Mouse (Mus musculus): ENCODE data around the gene Dpm3.
"Not testable (repeated sequence)": the region's sequence is repeated elsewhere in the genome, so short reads cannot be mapped to it uniquely, and the experiment has no call there.

Gene Dpm3

GRCm38 (mm10) chr3:89259076-89259475 is at the start of gene Dpm3:
Gene Dpm3 (plus strand): TSS chr3:89259358.
- no peak for DNase-seq

GRCm38 (mm10) chr3:89209731-89210130 is 49.4 kb upstream of the Dpm3 start:
- DNase-seq: no peak

- no peak for DNase-seq
These were observed 49.0 kb upstream of the Dpm3 start for GRCm38 (mm10) chr3:89210162-89210561.

GRCm38 (mm10) chr3:89210731-89211130 is 48.4 kb upstream of the Dpm3 start:
- DNase-seq: no peak

- peak; percentile 86 for DNase-seq
These were observed 45.2 kb upstream of the Dpm3 start for GRCm38 (mm10) chr3:89213803-89214530.

- DNase-seq: no peak
These were observed 44.3 kb upstream of the Dpm3 start, which contains the start of gene Thbs3 for GRCm38 (mm10) chr3:89214681-89215411. Gene Thbs3 (plus strand): TSS chr3:89215180.

GRCm38 (mm10) chr3:89215853-89216252 is 43.3 kb upstream of the Dpm3 start:
- peak; percentile 86 for DNase-seq

- DNase-seq: not testable (repeated sequence)
These were observed 42.8 kb upstream of the Dpm3 start for GRCm38 (mm10) chr3:89216407-89216806.

- no peak for DNase-seq
These were observed 40.9 kb upstream of the Dpm3 start for GRCm38 (mm10) chr3:89218271-89218670.

- DNase-seq: no peak
These were observed 39.6 kb upstream of the Dpm3 start for GRCm38 (mm10) chr3:89219546-89219945.

- DNase-seq: no peak
These were observed 38.0 kb upstream of the Dpm3 start for GRCm38 (mm10) chr3:89221167-89221566.

GRCm38 (mm10) chr3:89224796-89225195 is 34.4 kb upstream of the Dpm3 start:
- no peak for DNase-seq

- no peak for DNase-seq
These were observed 33.8 kb upstream of the Dpm3 start for GRCm38 (mm10) chr3:89225321-89225815.

- DNase-seq: no peak
These were observed 33.2 kb upstream of the Dpm3 start for GRCm38 (mm10) chr3:89225918-89226317.

- no peak for DNase-seq
These were observed 32.8 kb upstream of the Dpm3 start for GRCm38 (mm10) chr3:89226361-89226760.

GRCm38 (mm10) chr3:89226900-89227299 is 32.3 kb upstream of the Dpm3 start, which contains the start of gene Mtx1:
Gene Mtx1 (minus strand): TSS chr3:89227088.
- no peak for DNase-seq

GRCm38 (mm10) chr3:89227307-89228179 is 31.6 kb upstream of the Dpm3 start:
- peak; percentile 44 for DNase-seq

- peak; percentile 88 for DNase-seq
These were observed 31.0 kb upstream of the Dpm3 start for GRCm38 (mm10) chr3:89228180-89228549.

- no peak for DNase-seq
These were observed 30.3 kb upstream of the Dpm3 start, which contains the start of gene Muc1 for GRCm38 (mm10) chr3:89228836-89229235. Gene Muc1 (plus strand): TSS chr3:89229057.

- no peak for DNase-seq
These were observed 29.9 kb upstream of the Dpm3 start for GRCm38 (mm10) chr3:89229276-89229675.

GRCm38 (mm10) chr3:89230561-89230960 is 28.6 kb upstream of the Dpm3 start:
- no peak for DNase-seq

- no peak for DNase-seq
These were observed 27.8 kb upstream of the Dpm3 start for GRCm38 (mm10) chr3:89231345-89231744.

- DNase-seq: no peak
These were observed 27.3 kb upstream of the Dpm3 start for GRCm38 (mm10) chr3:89231772-89232275.

All from thymus, postnatal 25 days (tissue).